Mouse (Mus musculus) heart, embryonic 16.5 days (tissue): Measurements from ENCODE around the gene Sufu. TPM values are rescaled to one million over a fixed set of nuclear protein-coding genes. Genes with fewer than 3 reads are reported as not detected.

Source experiments
- ATAC-seq: fragments of 200-750 bp; cut with Nextera tagmentation; replicated peaks from 2 replicates; pipeline ENCODE4 v1.8.0; 2017; ENCODE audit warnings: moderate number of reproducible peaks; ENCODE audit not compliant: insufficient read depth, low FRiP score; ENCODE audit errors: extremely low read depth
- H3K27ac ChIP-seq: fragments of 300-500 bp; sonication (generic); 2 replicates; pipeline ENCODE4 v1.5.1; 2014; ENCODE audit warnings: mild to moderate bottlenecking, low read length, control low read depth, moderate library complexity
- H3K27me3 ChIP-seq: fragments of 300-500 bp; sonication (generic); 2 replicates; pipeline ENCODE4 v1.6.1; 2014; ENCODE audit warnings: low read length, mixed read lengths; ENCODE audit not compliant: control insufficient read depth, insufficient read depth
- H3K36me3 ChIP-seq: fragments of 300-500 bp; sonication (generic); 2 replicates; pipeline ENCODE4 v1.6.1; 2014; ENCODE audit not compliant: control insufficient read depth, insufficient read depth
- H3K4me1 ChIP-seq: fragments of 300-500 bp; sonication (generic); 2 replicates; pipeline ENCODE4 v1.6.1; 2014; ENCODE audit warnings: low read length, mixed read lengths; ENCODE audit not compliant: control insufficient read depth, insufficient read depth
- H3K4me2 ChIP-seq: fragments of 300-500 bp; sonication (generic); 2 replicates; pipeline ENCODE4 v1.6.1; 2014; ENCODE audit warnings: low read depth, mild to moderate bottlenecking, control low read depth, low read length
- H3K4me3 ChIP-seq: fragments of 300-500 bp; sonication (generic); 2 replicates; pipeline ENCODE4 v1.5.1; 2014; ENCODE audit warnings: mild to moderate bottlenecking, control low read depth, low read length
- H3K9ac ChIP-seq: fragments of 300-500 bp; sonication (generic); 2 replicates; pipeline ENCODE4 v1.6.1; 2014; ENCODE audit warnings: low read length, control low read depth
- H3K9me3 ChIP-seq: fragments of 300-500 bp; sonication (generic); replicated peaks from 2 replicates; pipeline ENCODE4 v1.6.1; 2016; ENCODE audit warnings: low read length; ENCODE audit not compliant: control insufficient read depth
- WGBS: fragments of 180-500 bp; shearing (Covaris S2); extraction: QIAGEN DNeasy Blood & Tissue Kit; methylation state at CpG from one replicate; pipeline ENCODE4 v1.1.7; 2014; 5-methylcytosine and 5-hydroxymethylcytosine counted together
- polyA plus RNA-seq: library from polyadenylated mRNA; unstranded; fragments of >200 nt; fragmentation: Nextera tagmentation; extraction: Ambion mirVana; gene quantifications from 2 replicates; pipeline ENCODE4 v1.2.1, GENCODE M21; 2015

The Sufu gene
- polyA plus RNA-seq, 1 experiment from 2014 or later, result 17.6 TPM

DNA sequence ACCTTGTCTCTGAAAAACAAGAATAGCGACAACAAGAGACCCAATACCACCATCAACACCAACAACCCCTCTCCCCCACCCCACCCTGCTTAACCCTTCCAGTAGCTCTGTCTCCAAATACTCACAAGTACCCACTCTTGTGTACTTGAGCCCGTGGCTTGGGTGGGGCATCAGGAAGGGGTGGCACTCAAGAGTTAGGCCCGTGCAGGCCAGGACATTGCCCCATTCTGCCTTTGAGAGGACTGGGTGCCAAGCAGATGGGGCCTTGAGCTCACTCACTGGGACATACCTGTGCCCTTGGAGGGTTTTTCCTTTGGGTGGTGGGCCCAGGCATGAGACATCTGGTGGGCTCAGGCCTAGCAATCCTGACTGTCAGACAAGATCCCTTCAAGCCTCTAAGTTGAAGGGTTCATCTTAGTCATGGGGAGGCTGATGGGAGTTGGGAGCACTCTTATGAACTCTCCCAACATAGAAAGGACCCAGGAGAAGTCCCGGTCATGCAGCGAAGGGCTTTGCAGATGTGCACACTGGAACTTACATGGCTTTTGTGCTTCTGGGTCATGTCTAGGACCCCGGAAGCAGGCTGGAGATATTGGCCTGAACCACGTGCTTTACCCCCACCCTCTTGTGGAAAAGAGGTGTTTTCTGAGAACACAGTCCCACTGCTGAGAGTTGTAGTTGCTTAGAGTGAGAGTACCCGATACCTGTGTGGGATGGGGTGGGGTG, 109.1 kb downstream of the Sufu start:
- H3K4me2 ChIP-seq, result peak overlapping the region; percentile 95
- peak overlapping the region; percentile 99 for H3K27ac ChIP-seq
- H3K9me3 ChIP-seq, result no peaks in the 10 kb centered on the region
- H3K36me3 ChIP-seq, result peaks cover 14% of the 10 kb centered on the region
- H3K9ac ChIP-seq, result peak overlapping the region; percentile 99
- H3K4me3 ChIP-seq, result peak overlapping the region; percentile 95
- no peak for ATAC-seq
- 75% methylated on average over 8 of the region's 8 CpGs for WGBS
- H3K4me1 ChIP-seq, result peaks cover 64% of the 10 kb centered on the region
- H3K27me3 ChIP-seq, result no peaks in the 10 kb centered on the region

- H3K36me3 ChIP-seq, result peaks cover 14% of the 10 kb centered on the region
- no peak for ATAC-seq
These were observed 109.6 kb downstream of the Sufu start for GRCm38 (mm10) chr19:46506372-46506717.

GRCm38 (mm10) chr19:46507181-46507581, 110.5 kb downstream of the Sufu start:
- H3K27ac ChIP-seq, result 0 out of 2 replicates have a peak overlapping the region, but pooled peaks have one; percentile 19
- no peaks in the 10 kb centered on the region for H3K9me3 ChIP-seq
- 80% methylated on average over 8 of the region's 8 CpGs for WGBS
- H3K9ac ChIP-seq, result peak overlapping the region; percentile 48
- H3K4me3 ChIP-seq, result no peak overlapping the region
- H3K4me1 ChIP-seq, result peaks cover 65% of the 10 kb centered on the region
- peak overlapping the region; percentile 95 for H3K4me2 ChIP-seq
- peaks cover 14% of the 10 kb centered on the region for H3K36me3 ChIP-seq
- no peak for ATAC-seq
- H3K27me3 ChIP-seq, result no peaks in the 10 kb centered on the region

More at GRCm38 (mm10) chr19:46506372-46506717, 109.6 kb downstream of the Sufu start:
- Histone ChIP-seq H3K27me3 (no peaks in the 10 kb centered on the region), H3K4me1 (peaks cover 65% of the 10 kb centered on the region), H3K4me3 (peak overlapping the region; percentile 95), H3K4me2 (peak overlapping the region; percentile 95), H3K27ac (peak overlapping the region; percentile 99), H3K9me3 (no peaks in the 10 kb centered on the region), H3K9ac (peak overlapping the region; percentile 99)
- WGBS, result 59% methylated on average over 3 of the region's 3 CpGs

GRCm38 (mm10) chr19:46507806-46508205, 111.1 kb downstream of the Sufu start:
- ATAC-seq, result no peak
- peaks cover 65% of the 10 kb centered on the region for H3K4me1 ChIP-seq
- 68% methylated on average over 1 of the region's 1 CpGs for WGBS
- no peaks in the 10 kb centered on the region for H3K27me3 ChIP-seq
- H3K27ac ChIP-seq, result 0 out of 2 replicates have a peak overlapping the region, but pooled peaks have one; percentile 25
- H3K9ac ChIP-seq, result peak overlapping the region; percentile 35
- no peak overlapping the region for H3K4me2 ChIP-seq
- H3K4me3 ChIP-seq, result no peak overlapping the region
- peaks cover 16% of the 10 kb centered on the region for H3K36me3 ChIP-seq
- no peaks in the 10 kb centered on the region for H3K9me3 ChIP-seq

DNA sequence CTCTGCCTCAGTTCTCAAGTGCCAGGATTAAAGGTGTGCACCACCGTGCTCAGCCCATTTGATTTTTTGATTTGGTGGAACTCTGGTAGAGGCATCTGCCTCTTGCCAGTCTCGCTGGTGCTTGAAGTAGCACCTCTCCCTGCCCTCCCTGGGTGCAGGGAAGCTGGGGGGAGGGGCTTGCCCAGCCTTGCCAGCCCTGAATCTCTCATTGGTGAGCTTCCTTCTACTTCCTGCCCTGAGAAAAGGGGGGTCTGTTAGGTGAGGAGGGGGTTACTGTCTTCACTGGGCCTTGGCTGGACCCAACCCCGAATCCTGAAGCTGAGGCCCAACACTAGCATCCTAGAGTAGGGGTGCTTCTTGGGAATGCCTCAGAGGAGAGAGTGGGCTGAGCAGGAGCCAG, 112.0 kb downstream of the Sufu start:
- Histone ChIP-seq H3K9me3 (no peaks in the 10 kb centered on the region), H3K4me3 (no peak overlapping the region), H3K36me3 (peaks cover 24% of the 10 kb centered on the region), H3K4me2 (no peak overlapping the region), H3K4me1 (peaks cover 65% of the 10 kb centered on the region), H3K27ac (no peak overlapping the region), H3K9ac (peak overlapping the region; percentile 35; the same call in 1 of the 2 replicates), H3K27me3 (no peaks in the 10 kb centered on the region)
- ATAC-seq, result no peak
- WGBS, result 61% methylated on average over 3 of the region's 3 CpGs

GRCm38 (mm10) chr19:46509202-46509601, 112.5 kb downstream of the Sufu start:
- no peak overlapping the region for H3K9ac ChIP-seq
- peaks cover 29% of the 10 kb centered on the region for H3K36me3 ChIP-seq
- no peaks in the 10 kb centered on the region for H3K9me3 ChIP-seq
- no peak for ATAC-seq
- H3K4me1 ChIP-seq, result peaks cover 65% of the 10 kb centered on the region
- WGBS, result 79% methylated on average over 3 of the region's 3 CpGs
- 0 out of 2 replicates have a peak overlapping the region, but pooled peaks have one; percentile 5 for H3K27ac ChIP-seq
- no peak overlapping the region for H3K4me3 ChIP-seq
- no peak overlapping the region for H3K4me2 ChIP-seq
- H3K27me3 ChIP-seq, result no peaks in the 10 kb centered on the region

- H3K4me3 ChIP-seq, result no peak overlapping the region
- WGBS, result 70% methylated on average over 4 of the region's 4 CpGs
- peaks cover 62% of the 10 kb centered on the region for H3K4me1 ChIP-seq
- H3K9me3 ChIP-seq, result no peaks in the 10 kb centered on the region
- no peak for ATAC-seq
- no peak overlapping the region for H3K4me2 ChIP-seq
- no peaks in the 10 kb centered on the region for H3K27me3 ChIP-seq
- H3K9ac ChIP-seq, result peak overlapping the region; percentile 25; the same call in 1 of the 2 replicates
- H3K27ac ChIP-seq, result peak overlapping the region; percentile 17
- peaks cover 34% of the 10 kb centered on the region for H3K36me3 ChIP-seq
These were observed 113.0 kb downstream of the Sufu start for GRCm38 (mm10) chr19:46509736-46510135.

- WGBS, result 37% methylated on average over 5 of the region's 5 CpGs
These were observed 113.7 kb downstream of the Sufu start for GRCm38 (mm10) chr19:46510401-46510800.

GRCm38 (mm10) chr19:46510824-46511223, 114.1 kb downstream of the Sufu start:
- peaks cover 44% of the 10 kb centered on the region for H3K36me3 ChIP-seq
- no peak overlapping the region for H3K4me2 ChIP-seq
- ATAC-seq, result no peak

More at GRCm38 (mm10) chr19:46510401-46510800, 113.7 kb downstream of the Sufu start:
- ATAC-seq, result no peak
- peaks cover 41% of the 10 kb centered on the region for H3K36me3 ChIP-seq
- peak overlapping the region; percentile 17 for H3K27ac ChIP-seq
- H3K27me3 ChIP-seq, result no peaks in the 10 kb centered on the region
- H3K4me2 ChIP-seq, result no peak overlapping the region
- H3K9me3 ChIP-seq, result no peaks in the 10 kb centered on the region
- peaks cover 55% of the 10 kb centered on the region for H3K4me1 ChIP-seq
- H3K9ac ChIP-seq, result peak overlapping the region; percentile 25; the same call in 1 of the 2 replicates
- H3K4me3 ChIP-seq, result no peak overlapping the region

More at GRCm38 (mm10) chr19:46510824-46511223, 114.1 kb downstream of the Sufu start:
- peak overlapping the region; percentile 17 for H3K27ac ChIP-seq
- no peak overlapping the region for H3K4me3 ChIP-seq
- H3K4me1 ChIP-seq, result peaks cover 51% of the 10 kb centered on the region
- H3K27me3 ChIP-seq, result no peaks in the 10 kb centered on the region
- H3K9me3 ChIP-seq, result no peaks in the 10 kb centered on the region
- 56% methylated on average over 3 of the region's 3 CpGs for WGBS
- H3K9ac ChIP-seq, result no peak overlapping the region
